Mouse (Mus musculus): Measurements from ENCODE around the gene Kcnh1. TPM values are rescaled to one million over a fixed set of nuclear protein-coding genes. Genes with fewer than 3 reads are reported as not detected.

Kcnh1 gene
- total and polyA plus RNA-seq, 3 experiments: not detected

GRCm38 (mm10) chr1:192232696-192233095 lies 42.1 kb downstream of the Kcnh1 start:
- no peak for DNase-seq (ENCODE audit: extremely low read depth)
- Histone ChIP-seq H3K36me3 (replicated peaks in 1 of 2; ENCODE audit: control insufficient read depth in 1 of 2, insufficient read depth in 1 of 2, low read length in 1 of 2) (no peaks in the 10 kb centered on the region), H3K27me3 (replicated peaks) (peaks cover 11% of the 10 kb centered on the region), H3K4me3 (replicated peaks in 1 of 3; ENCODE audit: low read depth in 2 of 3, low read length in 2 of 3, poor library complexity in 1 of 3) (no peak overlapping the region), H3K4me2 (ENCODE audit: insufficient read depth, low read depth, poor library complexity, severe bottlenecking) (no peak overlapping the region), H3K4me1 (ENCODE audit: control insufficient read depth in 1 of 2, insufficient read depth in 2 of 2) (peaks cover 0 to 13% of the 10 kb centered on the region in 2 experiments; a peak in 2 of 4 replicates), H3K27ac (ENCODE audit: insufficient read depth, low read depth) (no peak overlapping the region), H3K9ac (ENCODE audit: insufficient read depth, low read depth) (no peak overlapping the region), H3K79me2 (replicated peaks; ENCODE audit: control insufficient read depth, extremely low read depth, insufficient read depth, poor library complexity, severe bottlenecking) (no peaks in the 10 kb centered on the region), H3K9me3 (replicated peaks; ENCODE audit: low read length) (peaks cover 9% of the 10 kb centered on the region)
- TF ChIP-seq E2F4 (IDR thresholded peaks at IDR 0.05; ENCODE audit: insufficient replicate concordance, low read depth, low read length) (no peak), SMC3 (IDR thresholded peaks at IDR 0.05; ENCODE audit: low read depth, low read length) (no peak), PAX5 (IDR thresholded peaks at IDR 0.05; ENCODE audit: low read length) (no peak), HCFC1 (IDR thresholded peaks at IDR 0.05; ENCODE audit: low read depth, low read length) (no peak)
- in situ Hi-C loops (cut with MboI; ENCODE audit: low pct_ligation_motif_present, low pct_unique_long_range_greater_than_20kb, low sequenced_read_pairs): no loop called here
- dilution Hi-C loops (cut with MboI; ENCODE audit: extremely low pct_ligation_motif_present, extremely low pct_unique_long_range_greater_than_20kb, low sequenced_read_pairs): no loop called here

DNA sequence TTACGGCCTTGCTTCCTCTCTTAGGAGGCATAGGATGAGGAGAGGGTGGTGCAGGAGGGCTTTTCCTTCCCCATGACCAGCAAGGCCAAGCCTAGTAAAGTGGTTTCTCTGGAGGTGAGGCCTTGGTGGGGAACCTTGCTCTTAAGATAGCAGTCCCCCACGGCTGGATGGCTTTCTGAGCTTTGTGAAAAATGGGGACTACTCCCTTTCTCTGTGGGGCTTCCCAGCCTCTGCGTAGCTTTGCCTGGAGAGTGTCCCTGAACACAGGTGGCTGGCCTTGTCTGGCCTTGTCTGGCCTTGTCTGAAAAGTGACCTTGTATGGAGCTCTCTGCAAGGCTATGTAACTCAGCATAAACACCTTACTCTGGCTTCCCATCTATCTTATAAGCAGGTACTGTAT lies 56.3 kb downstream of the Kcnh1 start:
- Histone ChIP-seq H3K36me3 (replicated peaks in 1 of 2; ENCODE audit: control insufficient read depth in 1 of 2, insufficient read depth in 1 of 2, low read length in 1 of 2) (no peaks in the 10 kb centered on the region), H3K4me3 (replicated peaks in 1 of 3; ENCODE audit: low read depth in 2 of 3, low read length in 2 of 3, poor library complexity in 1 of 3) (no peak overlapping the region), H3K4me1 (ENCODE audit: control insufficient read depth in 1 of 2, insufficient read depth in 2 of 2) (peaks cover 0 to 3% of the 10 kb centered on the region in 2 experiments; a peak in 2 of 4 replicates), H3K79me2 (replicated peaks; ENCODE audit: control insufficient read depth, extremely low read depth, insufficient read depth, poor library complexity, severe bottlenecking) (no peaks in the 10 kb centered on the region), H3K9me3 (replicated peaks; ENCODE audit: low read length) (peaks cover 4% of the 10 kb centered on the region), H3K27me3 (replicated peaks) (peaks cover 35% of the 10 kb centered on the region), H3K4me2 (ENCODE audit: insufficient read depth, low read depth, poor library complexity, severe bottlenecking) (no peak overlapping the region), H3K9ac (ENCODE audit: insufficient read depth, low read depth) (no peak overlapping the region), H3K27ac (ENCODE audit: insufficient read depth, low read depth) (no peak overlapping the region)
- DNase-seq (ENCODE audit: extremely low read depth): no peak
- in situ Hi-C loops (cut with MboI; ENCODE audit: low pct_ligation_motif_present, low pct_unique_long_range_greater_than_20kb, low sequenced_read_pairs): no loop called here
- dilution Hi-C loops (cut with MboI; ENCODE audit: extremely low pct_ligation_motif_present, extremely low pct_unique_long_range_greater_than_20kb, low sequenced_read_pairs): no loop called here
- no peak for TF ChIP-seq CHD2 (IDR thresholded peaks at IDR 0.05; ENCODE audit: low read length)
- TF ChIP-seq UBTF (IDR thresholded peaks at IDR 0.05; ENCODE audit: low read depth, low read length): no peak
- TF ChIP-seq TBP (conservative IDR thresholded peaks at IDR 0.05; ENCODE audit: low read depth, low read length): no peak
- no peak for TF ChIP-seq JUN (IDR thresholded peaks at IDR 0.05; ENCODE audit: insufficient read depth, low read depth, low read length)
- no peak for TF ChIP-seq EP300 (IDR thresholded peaks at IDR 0.05; ENCODE audit: low read length)
- no peak for TF ChIP-seq POLR2A (IDR thresholded peaks at IDR 0.05; ENCODE audit: low read depth, low read length)
- TF ChIP-seq RAD21 (IDR thresholded peaks at IDR 0.05; ENCODE audit: low read depth, low read length): no peak
- TF ChIP-seq SMC3 (IDR thresholded peaks at IDR 0.05; ENCODE audit: low read depth, low read length): no peak
- TF ChIP-seq MEF2A (IDR thresholded peaks at IDR 0.05; ENCODE audit: borderline replicate concordance, low read depth, low read length): no peak
- no peak for TF ChIP-seq ELF1 (IDR thresholded peaks at IDR 0.05; ENCODE audit: low read depth, low read length)
- TF ChIP-seq CTCF (conservative IDR thresholded peaks at IDR 0.05 in 1 of 2, IDR thresholded peaks at IDR 0.05 in 1 of 2; ENCODE audit: low read depth in 2 of 2, low read length in 2 of 2): no peak
- TF ChIP-seq E2F4 (IDR thresholded peaks at IDR 0.05; ENCODE audit: insufficient replicate concordance, low read depth, low read length): no peak
- TF ChIP-seq MAZ (IDR thresholded peaks at IDR 0.05; ENCODE audit: low read depth, low read length): no peak
- no peak for TF ChIP-seq JUND (conservative IDR thresholded peaks at IDR 0.05; ENCODE audit: low read depth, low read length)
- no peak for TF ChIP-seq ZMIZ1 (IDR thresholded peaks at IDR 0.05; ENCODE audit: low read depth, low read length)
- TF ChIP-seq POLR2AphosphoS2 (IDR thresholded peaks at IDR 0.05; ENCODE audit: low read depth, low read length): no peak

Measured in CH12.LX (cell line).